Comparison of ENCODE assay signal across 8 mouse cellular contexts in genomic region chr6:108658416-108659201, GRCm38 (mm10). TPM values are rescaled to one million over a fixed set of nuclear protein-coding genes. Genes with fewer than 3 reads are reported as not detected.
A peak's percentile ranks its signal among the peaks of the same experiment; 100 is the strongest.
DNase-seq lines count a peak whose midpoint lies in the region; ATAC-seq and TF ChIP-seq lines count a peak whose summit lies in the region.

No protein-coding gene starts in this region.

- no peaks in the 10 kb centered on the region for H3K27me3 ChIP-seq in ES-Bruce4 (ENCODE audit: control insufficient read depth, insufficient read depth, low read length, poor library complexity, severe bottlenecking)
- no peaks in the 10 kb centered on the region for H3K27me3 ChIP-seq in forebrain, postnatal 0 days (ENCODE audit: insufficient read depth, low read length)
- peaks cover 27% of the 10 kb centered on the region for H3K27me3 ChIP-seq in hindbrain, embryonic 12.5 days
- peaks cover 42% of the 10 kb centered on the region for H3K27me3 ChIP-seq in limb, embryonic 10.5 days (ENCODE audit: low read depth, poor library complexity, severe bottlenecking)
- peaks cover 61% of the 10 kb centered on the region for H3K27me3 ChIP-seq in midbrain, embryonic 10.5 days (ENCODE audit: low read depth, poor library complexity, severe bottlenecking)

- H3K36me3 ChIP-seq in ES-Bruce4 (ENCODE audit: control insufficient read depth, insufficient read depth, low read length, poor library complexity, severe bottlenecking), result no peaks in the 10 kb centered on the region; the same call in 1 of the 2 replicates
- H3K36me3 ChIP-seq in forebrain, postnatal 0 days (ENCODE audit: insufficient read depth), result no peaks in the 10 kb centered on the region
- H3K36me3 ChIP-seq in hindbrain, embryonic 12.5 days, result no peaks in the 10 kb centered on the region
- no peaks in the 10 kb centered on the region for H3K36me3 ChIP-seq in limb, embryonic 10.5 days
- H3K36me3 ChIP-seq in midbrain, embryonic 10.5 days, result no peaks in the 10 kb centered on the region

- H3K4me3 ChIP-seq in ES-Bruce4 (ENCODE audit: low read depth, low read length), result peak overlapping the region; percentile 90
- peak overlapping the region; percentile 65 for H3K4me3 ChIP-seq in forebrain, postnatal 0 days (ENCODE audit: low read depth, low read length)
- H3K4me3 ChIP-seq in hindbrain, embryonic 12.5 days, result peak overlapping the region; percentile 56
- H3K4me3 ChIP-seq in limb, embryonic 10.5 days, result peak overlapping the region; percentile 62
- peak overlapping the region; percentile 70 for H3K4me3 ChIP-seq in midbrain, embryonic 10.5 days

- peak overlapping the region; percentile 81 for H3K9ac ChIP-seq in ES-Bruce4 (ENCODE audit: low read depth, poor library complexity, severe bottlenecking)
- H3K9ac ChIP-seq in forebrain, postnatal 0 days, result peak overlapping the region; percentile 71
- H3K9ac ChIP-seq in hindbrain, embryonic 12.5 days, result peak overlapping the region; percentile 70

- TF ChIP-seq CTCF in ES-Bruce4 (IDR thresholded peaks at IDR 0.05; ENCODE audit: low read depth, low read length), result no peak
- no peak for TF ChIP-seq CTCF in forebrain, postnatal 0 days (IDR thresholded peaks at IDR 0.05; ENCODE audit: low read depth)

- peak overlapping the region; percentile 19; the same call in 1 of the 2 replicates for H3K27ac ChIP-seq in ES-Bruce4 (ENCODE audit: insufficient read depth, low read length)
- peak overlapping the region; percentile 87 for H3K27ac ChIP-seq in forebrain, postnatal 0 days (ENCODE audit: low read depth, low read length)
- peak overlapping the region; percentile 86; the same call in 1 of the 2 replicates for H3K27ac ChIP-seq in hindbrain, embryonic 12.5 days
- H3K27ac ChIP-seq in limb, embryonic 10.5 days, result peak overlapping the region; percentile 84
- H3K27ac ChIP-seq in midbrain, embryonic 10.5 days (replicated peaks), result peak overlapping the region; percentile 91

- H3K9me3 ChIP-seq in ES-Bruce4 (replicated peaks; ENCODE audit: control insufficient read depth, insufficient read depth, low read length, poor library complexity, severe bottlenecking), result no peaks in the 10 kb centered on the region
- no peaks in the 10 kb centered on the region for H3K9me3 ChIP-seq in forebrain, postnatal 0 days (ENCODE audit: low read length)
- no peaks in the 10 kb centered on the region for H3K9me3 ChIP-seq in hindbrain, embryonic 12.5 days (replicated peaks)
- H3K9me3 ChIP-seq in limb, embryonic 10.5 days (replicated peaks), result no peaks in the 10 kb centered on the region
- no peaks in the 10 kb centered on the region for H3K9me3 ChIP-seq in midbrain, embryonic 10.5 days (replicated peaks)

- H3K4me1 ChIP-seq in ES-Bruce4 (ENCODE audit: control insufficient read depth, insufficient read depth, low read length), result no peaks in the 10 kb centered on the region
- H3K4me1 ChIP-seq in forebrain, postnatal 0 days (ENCODE audit: insufficient read depth), result peaks cover 15% of the 10 kb centered on the region; the same call in 1 of the 2 replicates
- H3K4me1 ChIP-seq in hindbrain, embryonic 12.5 days, result peaks cover 17% of the 10 kb centered on the region
- peaks cover 35% of the 10 kb centered on the region for H3K4me1 ChIP-seq in limb, embryonic 10.5 days
- peaks cover 36% of the 10 kb centered on the region for H3K4me1 ChIP-seq in midbrain, embryonic 10.5 days

- peak; percentile 60 for DNase-seq in brain, adult 2 months (ENCODE audit: low read depth, low spot score)
- no peak for DNase-seq in forebrain, postnatal 0 days
- DNase-seq in limb, embryonic 10.5 days (ENCODE audit: low spot score), result peak; percentile 69
- DNase-seq in midbrain, embryonic 10.5 days (ENCODE audit: low spot score), result peak; percentile 56
- peak; percentile 39 to 50 for DNase-seq in spleen, postnatal 36 days (ENCODE audit: low spot score in 2 of 2)
- no peak for DNase-seq in layer of hippocampus, postnatal 14 days (ENCODE audit: low spot score in 2 of 2)

- no peak for ATAC-seq in forebrain, postnatal 0 days
- ATAC-seq in hindbrain, embryonic 12.5 days (ENCODE audit: low FRiP score), result no peak

- 0 out of 2 replicates have a peak, but pooled peaks have one; percentile 34 for TF ChIP-seq EP300 in ES-Bruce4 (IDR thresholded peaks at IDR 0.05; ENCODE audit: insufficient read depth, low read depth, low read length)

- no peak for TF ChIP-seq POLR2A in ES-Bruce4 (IDR thresholded peaks at IDR 0.05; ENCODE audit: insufficient read depth, low read length)

- peak overlapping the region; percentile 95 for H3K4me2 ChIP-seq in forebrain, postnatal 0 days (ENCODE audit: low read depth)
- H3K4me2 ChIP-seq in hindbrain, embryonic 12.5 days (replicated peaks), result peak overlapping the region; percentile 100

- 3% methylated on average over 31 of the region's 31 CpGs for WGBS in forebrain, postnatal 0 days
- 2% methylated on average over 31 of the region's 31 CpGs for WGBS in hindbrain, embryonic 12.5 days
- WGBS in limb, embryonic 10.5 days, result under 1% methylated on average over 31 of the region's 31 CpGs
- WGBS in midbrain, embryonic 10.5 days, result 1% methylated on average over 31 of the region's 31 CpGs

RNA-seq across cellular contexts. Expression of gene Bhlhe40, which starts 1.8 kb away (rescaled TPM):
- 39.2 and 40.3 TPM in 2 replicates for polyA plus RNA-seq in ES-Bruce4 (2011; ENCODE audit: insufficient read depth, insufficient read length, low read depth, missing spikeins)
- 8.3 and 15.9 TPM in 2 replicates for total RNA-seq in forebrain, postnatal 0 days (2014; rRNA removed)
- polyA plus RNA-seq in forebrain, postnatal 0 days (2015; fragmentation: Nextera tagmentation; extraction: Ambion mirVana), result 10.2 and 11.1 TPM in 2 replicates
- polyA plus RNA-seq in hindbrain, embryonic 12.5 days (2016; fragmentation: Nextera tagmentation; extraction: Ambion mirVana), result 3.6 and 3.9 TPM in 2 replicates
- polyA plus RNA-seq in limb, embryonic 10.5 days (2016; fragmentation: Nextera tagmentation; extraction: Ambion mirVana), result 1.4 and 1.7 TPM in 2 replicates
- 1.8 and 1.9 TPM in 2 replicates for polyA plus RNA-seq in midbrain, embryonic 10.5 days (2016; fragmentation: Nextera tagmentation; extraction: Ambion mirVana)
- total RNA-seq in layer of hippocampus, postnatal 14 days (2021), result 10 to 100 TPM; 47.6 to 58.7 TPM

Comparison
In these comparisons a context has a peak if more than half of its experiments do, and no peak if none do; other contexts are left out.
1. H3K27ac ChIP-seq: peak in every context shown above with its lines; median percentile 91 in midbrain, embryonic 10.5 days; 87 in forebrain, postnatal 0 days; 86 in hindbrain, embryonic 12.5 days; 84 in limb, embryonic 10.5 days; 19 in ES-Bruce4.
2. DNase-seq: peak in brain, adult 2 months (single experiment), limb, embryonic 10.5 days (single experiment), midbrain, embryonic 10.5 days (single experiment) and spleen, postnatal 36 days (2 of 2); none in forebrain, postnatal 0 days (single experiment) and layer of hippocampus, postnatal 14 days (0 of 2).
3. Peak in every context shown above with its lines, with median percentiles within 50 percentile points of each other: H3K4me3 ChIP-seq and H3K9ac ChIP-seq.